Comparison of ENCODE assay signal across 20 mouse cellular contexts in genomic region chr1:24550560-24551280, GRCm38 (mm10). TPM values are rescaled to one million over a fixed set of nuclear protein-coding genes. Genes with fewer than 3 reads are reported as not detected.
DNase-seq lines count a peak whose midpoint lies in the region; ATAC-seq and TF ChIP-seq lines count a peak whose summit lies in the region.
"Had no signal": no experiment of that assay in that cellular context is flagged by ENCODE, and none has a peak within 500 bp of the region (broad histone marks: within the 10 kb centered on the region; RNA-seq: fewer than 3 reads in every experiment).

No protein-coding gene starts in this region.

- H3K4me1 ChIP-seq in limb, embryonic 12.5 days (replicated peaks), result peaks cover 17% of the 10 kb centered on the region; the same call in 1 of the 2 replicates
- peaks cover 9% of the 10 kb centered on the region; the same call in 1 of the 2 replicates for H3K4me1 ChIP-seq in limb, embryonic 10.5 days
- peaks cover 3% of the 10 kb centered on the region for H3K4me1 ChIP-seq in stomach, embryonic 16.5 days (ENCODE audit: control insufficient read depth, insufficient read depth, low read length)
- H3K4me1 ChIP-seq in intestine, postnatal 0 days (replicated peaks; ENCODE audit: control insufficient read depth, insufficient read depth, low read length), result no peaks in the 10 kb centered on the region
- H3K4me1 ChIP-seq: forebrain, embryonic 15.5 days; heart, embryonic 15.5 days; liver, embryonic 12.5 days; midbrain, embryonic 12.5 days had no signal

- peak overlapping the region; percentile 25 for H3K4me2 ChIP-seq in limb, embryonic 12.5 days
- H3K4me2 ChIP-seq in stomach, embryonic 16.5 days (ENCODE audit: low read depth, low read length), result peak overlapping the region; percentile 36; the same call in 1 of the 2 replicates
- no peak overlapping the region for H3K4me2 ChIP-seq in intestine, postnatal 0 days (replicated peaks; ENCODE audit: low read depth)
- H3K4me2 ChIP-seq: forebrain, embryonic 15.5 days; hindbrain, embryonic 15.5 days; liver, embryonic 12.5 days; midbrain, embryonic 12.5 days had no signal

- no peaks in the 10 kb centered on the region for H3K27me3 ChIP-seq in limb, embryonic 12.5 days
- no peaks in the 10 kb centered on the region for H3K27me3 ChIP-seq in limb, embryonic 10.5 days (ENCODE audit: low read depth, poor library complexity, severe bottlenecking)
- H3K27me3 ChIP-seq in stomach, embryonic 16.5 days (ENCODE audit: control insufficient read depth, insufficient read depth, low read length), result no peaks in the 10 kb centered on the region
- no peaks in the 10 kb centered on the region for H3K27me3 ChIP-seq in intestine, postnatal 0 days (replicated peaks; ENCODE audit: control insufficient read depth, insufficient read depth, low read length)
- H3K27me3 ChIP-seq: CH12.LX; forebrain, embryonic 15.5 days; heart, embryonic 15.5 days; hindbrain, embryonic 15.5 days; liver, embryonic 12.5 days; midbrain, embryonic 12.5 days had no signal

- no peak for ATAC-seq in limb, embryonic 12.5 days (ENCODE audit: insufficient number of reproducible peaks, insufficient read depth, low FRiP score, low TSS enrichment, low read depth)
- ATAC-seq in stomach, embryonic 16.5 days (ENCODE audit: insufficient read depth, low FRiP score), result no peak
- ATAC-seq in intestine, postnatal 0 days, result no peak
- ATAC-seq: forebrain, embryonic 15.5 days; liver, embryonic 12.5 days had no signal

- peak; percentile 20 to 37 for DNase-seq in adrenal gland, adult (ENCODE audit: inconsistent age in 2 of 2, low spot score in 1 of 2)
- no peak for DNase-seq in adrenal gland, postnatal 4 days (ENCODE audit: low spot score in 2 of 2)
- DNase-seq in limb, embryonic 10.5 days (ENCODE audit: low spot score), result no peak
- DNase-seq in cerebellum, postnatal 36 days, result peak; percentile 54 to 67
- DNase-seq in right cerebral cortex, postnatal 4 days, result no peak
- DNase-seq: kidney, adult 8-10 months; lung, postnatal 14 days; right cerebral cortex, postnatal 25 days; thymus, postnatal 36 days had no signal

- no peak for TF ChIP-seq CTCF in intestine, postnatal 0 days (IDR thresholded peaks at IDR 0.05; ENCODE audit: low read depth)

- WGBS in limb, embryonic 12.5 days, result 73% methylated on average over 18 of the region's 18 CpGs
- 78% methylated on average over 18 of the region's 18 CpGs for WGBS in limb, embryonic 10.5 days
- WGBS in stomach, embryonic 16.5 days, result 70% methylated on average over 18 of the region's 18 CpGs
- 76% methylated on average over 18 of the region's 18 CpGs for WGBS in intestine, postnatal 0 days

- H3K9me3 ChIP-seq in limb, embryonic 12.5 days, result no peaks in the 10 kb centered on the region
- no peaks in the 10 kb centered on the region for H3K9me3 ChIP-seq in limb, embryonic 10.5 days (replicated peaks)
- H3K9me3 ChIP-seq in stomach, embryonic 16.5 days (replicated peaks; ENCODE audit: control insufficient read depth, low read length), result no peaks in the 10 kb centered on the region
- H3K9me3 ChIP-seq in intestine, postnatal 0 days (ENCODE audit: control insufficient read depth), result no peaks in the 10 kb centered on the region
- H3K9me3 ChIP-seq: forebrain, embryonic 15.5 days; heart, embryonic 15.5 days; hindbrain, embryonic 15.5 days; liver, embryonic 12.5 days; midbrain, embryonic 12.5 days had no signal

- no peaks in the 10 kb centered on the region for H3K36me3 ChIP-seq in limb, embryonic 12.5 days
- H3K36me3 ChIP-seq in limb, embryonic 10.5 days, result no peaks in the 10 kb centered on the region
- no peaks in the 10 kb centered on the region for H3K36me3 ChIP-seq in stomach, embryonic 16.5 days (ENCODE audit: control insufficient read depth, insufficient read depth, low read length)
- H3K36me3 ChIP-seq in intestine, postnatal 0 days (ENCODE audit: control insufficient read depth, insufficient read depth), result no peaks in the 10 kb centered on the region
- H3K36me3 ChIP-seq: forebrain, embryonic 15.5 days; heart, embryonic 15.5 days; hindbrain, embryonic 15.5 days; liver, embryonic 12.5 days; midbrain, embryonic 12.5 days had no signal

- no peak overlapping the region for H3K4me3 ChIP-seq in limb, embryonic 12.5 days (replicated peaks)
- no peak overlapping the region for H3K4me3 ChIP-seq in limb, embryonic 10.5 days
- no peak overlapping the region for H3K4me3 ChIP-seq in stomach, embryonic 16.5 days (replicated peaks; ENCODE audit: low read length)
- H3K4me3 ChIP-seq in intestine, postnatal 0 days (ENCODE audit: low read depth, low read length), result no peak overlapping the region
- H3K4me3 ChIP-seq: forebrain, embryonic 15.5 days; heart, embryonic 15.5 days; hindbrain, embryonic 15.5 days; layer of hippocampus, adult 2 months; left cerebral cortex, adult 2 months; liver, embryonic 12.5 days; midbrain, embryonic 12.5 days had no signal

- no peak overlapping the region for H3K9ac ChIP-seq in limb, embryonic 12.5 days (replicated peaks)
- no peak overlapping the region for H3K9ac ChIP-seq in stomach, embryonic 16.5 days (ENCODE audit: low read length)
- H3K9ac ChIP-seq in intestine, postnatal 0 days (ENCODE audit: low read depth, low read length), result no peak overlapping the region
- H3K9ac ChIP-seq: forebrain, embryonic 15.5 days; heart, embryonic 15.5 days; hindbrain, embryonic 15.5 days; liver, embryonic 12.5 days; midbrain, embryonic 12.5 days had no signal

- H3K27ac ChIP-seq in limb, embryonic 12.5 days, result peak overlapping the region; percentile 47; the same call in 1 of the 2 replicates
- H3K27ac ChIP-seq in limb, embryonic 10.5 days, result no peak overlapping the region
- no peak overlapping the region for H3K27ac ChIP-seq in stomach, embryonic 16.5 days (ENCODE audit: low read length)
- no peak overlapping the region for H3K27ac ChIP-seq in intestine, postnatal 0 days (ENCODE audit: low read depth, low read length)
- H3K27ac ChIP-seq: forebrain, embryonic 15.5 days; heart, embryonic 15.5 days; hindbrain, embryonic 15.5 days; layer of hippocampus, adult 2 months; left cerebral cortex, adult 2 months; liver, embryonic 12.5 days; midbrain, embryonic 12.5 days had no signal

RNA-seq across cellular contexts. Expression of gene Col19a1, which starts 36.6 kb away (rescaled TPM):
- total RNA-seq in adrenal gland, postnatal 4 days (2021), result under 1 TPM; 0.34 to 0.53 TPM
- polyA plus RNA-seq in limb, embryonic 12.5 days (2016; fragmentation: Nextera tagmentation; extraction: Ambion mirVana), result 5.5 and 6.2 TPM in 2 replicates
- 0.26 and 0.56 TPM in 2 replicates for polyA plus RNA-seq in limb, embryonic 10.5 days (2016; fragmentation: Nextera tagmentation; extraction: Ambion mirVana)
- 4.7 and 5.5 TPM in 2 replicates for polyA plus RNA-seq in stomach, embryonic 16.5 days (2015; fragmentation: Nextera tagmentation; extraction: Ambion mirVana)
- 0.09 and 0.38 TPM in 2 replicates for polyA plus RNA-seq in intestine, postnatal 0 days (2015; fragmentation: Nextera tagmentation; extraction: Ambion mirVana)
- total RNA-seq: CH12.LX had no signal
- polyA plus RNA-seq: liver, embryonic 12.5 days had no signal

Comparison
In these comparisons a context has a peak if more than half of its experiments do, and no peak if none do; other contexts are left out.
1. DNase-seq: peak in adrenal gland, adult (2 of 2) and cerebellum, postnatal 36 days (2 of 2); none in adrenal gland, postnatal 4 days (0 of 2), limb, embryonic 10.5 days (single experiment) and right cerebral cortex, postnatal 4 days (single experiment).